Mouse (Mus musculus) layer of hippocampus, postnatal 25 days (tissue): Measurements from ENCODE around the gene Cdr2l. TPM values are rescaled to one million over a fixed set of nuclear protein-coding genes. Genes with fewer than 3 reads are reported as not detected.

Experiments used
- DNase-seq, 2 experiments: peaks; one replicate each; pipeline ENCODE4 v3.0.0; 2022; ENCODE audit warnings: mixed read lengths in 2 of 2, low spot score in 1 of 2; ENCODE audit errors: extremely low spot score in 1 of 2
- total RNA-seq, 2 experiments: library from RNA; stranded (reverse); gene quantifications; 2 replicates each; pipeline ENCODE4 v1.2.3; 2021

Gene Cdr2l
- total RNA-seq, 2 experiments from 2014 or later, result 21.7 to 22.8 TPM

- peak in 1 of 2 experiments; percentile 36 for DNase-seq
Measured at GRCm38 (mm10) chr11:115435596-115436337, 54.1 kb downstream of the Cdr2l start.

- no peak for DNase-seq
Measured at GRCm38 (mm10) chr11:115437571-115438122, 55.9 kb downstream of the Cdr2l start.

GRCm38 (mm10) chr11:115439326-115439725, 57.6 kb downstream of the Cdr2l start:
- DNase-seq, result no peak

GRCm38 (mm10) chr11:115439906-115440595, 58.3 kb downstream of the Cdr2l start, which contains the start of gene Trim80:
TSS of gene Trim80 (plus strand) at chr11:115440545.
- DNase-seq, result no peak

GRCm38 (mm10) chr11:115441417-115441816, 59.7 kb downstream of the Cdr2l start:
- no peak for DNase-seq

Other genes with a start within 250 kb of the Cdr2l start
- under 1 TPM; 0.35 to 0.39 TPM for gene Cd300lf, start 247.9 kb upstream of the Cdr2l start, total RNA-seq
- 10 to 100 TPM; 74.8 to 76.3 TPM for gene Slc9a3r1, start 218.6 kb upstream of the Cdr2l start, total RNA-seq
- gene Tmem104, start 194.4 kb upstream of the Cdr2l start, total RNA-seq, result 10 to 100 TPM; 19.0 to 19.4 TPM
- gene Nat9, start 194.1 kb upstream of the Cdr2l start, total RNA-seq, result 10 to 100 TPM; 16.6 to 21.3 TPM
- gene Grin2c, start 114.7 kb upstream of the Cdr2l start, total RNA-seq, result 10 to 100 TPM; 47.3 to 47.4 TPM
- gene Fdxr, start 104.9 kb upstream of the Cdr2l start, total RNA-seq, result 10 to 100 TPM; 18.6 to 21.2 TPM
- 10 to 100 TPM; 11.2 to 12.1 TPM for gene Fads6, start 84.3 kb upstream of the Cdr2l start, total RNA-seq
- under 1 TPM in 1 of 2 experiments, not detected in 1; 0.15 TPM for gene Otop2, start 74.8 kb upstream of the Cdr2l start, total RNA-seq
- gene Ush1g, start 59.9 kb upstream of the Cdr2l start, total RNA-seq, result under 1 TPM; 0.31 to 0.59 TPM
- gene Otop3, start 47.2 kb upstream of the Cdr2l start, total RNA-seq, result under 1 TPM in 1 of 2 experiments, not detected in 1; 0.17 TPM
- gene Hid1, start 14.2 kb upstream of the Cdr2l start, total RNA-seq, result 100 to 1,000 TPM in 1 of 2 experiments, 10 to 100 TPM in 1; 98.8 to 107 TPM
- 100 to 1,000 TPM; 102 to 103 TPM for gene Mrpl58, start 21.8 kb downstream of the Cdr2l start, total RNA-seq
- 100 to 1,000 TPM; 459 to 515 TPM for gene Atp5h, start 38.0 kb downstream of the Cdr2l start, total RNA-seq
- gene Kctd2, start 38.2 kb downstream of the Cdr2l start, total RNA-seq, result 10 to 100 TPM; 65.4 to 74.6 TPM
- gene Trim80, start 58.6 kb downstream of the Cdr2l start, total RNA-seq, result not detected
- not detected for gene Slc16a5, start 80.6 kb downstream of the Cdr2l start, total RNA-seq
- gene Armc7, start 93.8 kb downstream of the Cdr2l start, total RNA-seq, result 10 to 100 TPM in 1 of 2 experiments, 1 to 10 TPM in 1; 9.3 to 10.3 TPM
- gene Nt5c, start 109.9 kb downstream of the Cdr2l start, total RNA-seq, result 10 to 100 TPM; 68.8 to 70.4 TPM
- gene Jpt1, start 132.5 kb downstream of the Cdr2l start, total RNA-seq, result 100 to 1,000 TPM; 134 to 165 TPM
- gene Sumo2, start 154.4 kb downstream of the Cdr2l start, total RNA-seq, result 100 to 1,000 TPM; 329 to 353 TPM
- gene Nup85, start 182.5 kb downstream of the Cdr2l start, total RNA-seq, result 10 to 100 TPM; 44.5 to 44.9 TPM
- gene Mrps7, start 222.0 kb downstream of the Cdr2l start, total RNA-seq, result 10 to 100 TPM; 49.6 to 59.0 TPM
- gene Gga3, start 222.1 kb downstream of the Cdr2l start, total RNA-seq, result 10 to 100 TPM; 60.0 to 75.4 TPM
- 10 to 100 TPM; 21.7 to 23.7 TPM for gene Mif4gd, start 231.1 kb downstream of the Cdr2l start, total RNA-seq
- gene Slc25a19, start 246.4 kb downstream of the Cdr2l start, total RNA-seq, result 10 to 100 TPM; 56.2 to 61.6 TPM